Mouse (Mus musculus) left cerebral cortex, adult 18-20 months (tissue): ENCODE data around the gene Sh2d7. TPM values are rescaled to one million over a fixed set of nuclear protein-coding genes. Genes with fewer than 3 reads are reported as not detected.
A peak's percentile ranks its signal among the peaks of the same experiment; 100 is the strongest.

Experiments
- DNase-seq, 2 experiments: peaks; one replicate each; pipeline ENCODE4 v3.0.0; 2021 to 2022; ENCODE audit warnings: low spot score in 2 of 2, mixed read lengths in 1 of 2
- long read RNA-seq, 2 experiments: library from polyadenylated mRNA; stranded (forward); transcript quantifications; one replicate each; pipeline ENCODE4 v2.0.0; 2021
- total RNA-seq, 2 experiments: library from RNA; stranded (reverse); gene quantifications; 2 replicates each; pipeline ENCODE4 v1.2.3; 2021

Gene Sh2d7
- not detected for total RNA-seq
- long read RNA-seq, experiment 1: 0 reads
- long read RNA-seq, experiment 2: 0 reads

GRCm38 (mm10) chr9:54538684-54539083, at the start of gene Sh2d7:
Sh2d7 (plus strand) TSS chr9:54538984.
- no peak for DNase-seq

- DNase-seq: no peak
Observed at GRCm38 (mm10) chr9:54489599-54489998, 49.2 kb upstream of the Sh2d7 start.

- no peak for DNase-seq
Observed at GRCm38 (mm10) chr9:54490431-54490830, 48.4 kb upstream of the Sh2d7 start.

GRCm38 (mm10) chr9:54499291-54499690, 39.5 kb upstream of the Sh2d7 start:
- no peak for DNase-seq

GRCm38 (mm10) chr9:54499791-54500190, 39.0 kb upstream of the Sh2d7 start:
- DNase-seq: no peak

GRCm38 (mm10) chr9:54500832-54501452, 37.8 kb upstream of the Sh2d7 start:
- DNase-seq: peak; percentile 31 to 56

GRCm38 (mm10) chr9:54501453-54502110, 37.2 kb upstream of the Sh2d7 start, which contains the start of gene Dmxl2:
Dmxl2 (minus strand) TSS chr9:54501626.
- DNase-seq: peak; percentile 79 to 87

GRCm38 (mm10) chr9:54502111-54502495, 36.7 kb upstream of the Sh2d7 start:
- DNase-seq: no peak

GRCm38 (mm10) chr9:54502873-54503272, 35.9 kb upstream of the Sh2d7 start:
- DNase-seq: no peak

GRCm38 (mm10) chr9:54515991-54516390, 22.8 kb upstream of the Sh2d7 start:
- no peak for DNase-seq

- DNase-seq: peak; percentile 59 to 70
Observed at GRCm38 (mm10) chr9:54518921-54519320, 19.9 kb upstream of the Sh2d7 start.

GRCm38 (mm10) chr9:54520286-54520685, 18.5 kb upstream of the Sh2d7 start:
- no peak for DNase-seq

- no peak for DNase-seq
Observed at GRCm38 (mm10) chr9:54527694-54528093, 11.1 kb upstream of the Sh2d7 start.

GRCm38 (mm10) chr9:54529950-54530349, 8.8 kb upstream of the Sh2d7 start:
- DNase-seq: no peak

- DNase-seq: no peak
Observed at GRCm38 (mm10) chr9:54530836-54531235, 7.9 kb upstream of the Sh2d7 start.

- DNase-seq: no peak
Observed at GRCm38 (mm10) chr9:54531421-54531820, 7.4 kb upstream of the Sh2d7 start.

GRCm38 (mm10) chr9:54532926-54533325, 5.9 kb upstream of the Sh2d7 start:
- DNase-seq: no peak

- DNase-seq: peak; percentile 79 to 80
Observed at GRCm38 (mm10) chr9:54533975-54534374, 4.8 kb upstream of the Sh2d7 start.

- no peak for DNase-seq
Observed at GRCm38 (mm10) chr9:54536236-54536635, 2.5 kb upstream of the Sh2d7 start.

GRCm38 (mm10) chr9:54537030-54537429, 1.8 kb upstream of the Sh2d7 start:
- DNase-seq: peak in 1 of 2 experiments; percentile 31

- no peak for DNase-seq
Observed at GRCm38 (mm10) chr9:54537480-54537879, 1.3 kb upstream of the Sh2d7 start.

GRCm38 (mm10) chr9:54538244-54538643, 540 bp upstream of the Sh2d7 start:
- no peak for DNase-seq

- DNase-seq: no peak
Observed at GRCm38 (mm10) chr9:54540801-54541200, 2.0 kb downstream of the Sh2d7 start.
